Mouse (Mus musculus) 3134 (cell line): ENCODE results near the gene Vps41.

Experiments used
- DNase-seq: peaks from one replicate; pipeline ENCODE4 v3.0.0-alpha.2; 2011; ENCODE audit warnings: low spot score; ENCODE audit not compliant: insufficient read length; ENCODE audit errors: extremely low read depth

The Vps41 gene

GRCm38 (mm10) chr13:18859389-18859788 is 142.3 kb downstream of the Vps41 start:
- DNase-seq: no peak

- DNase-seq: no peak
Observed at GRCm38 (mm10) chr13:18868030-18868490, 151.0 kb downstream of the Vps41 start.

- DNase-seq: no peak
Observed at GRCm38 (mm10) chr13:18868825-18869224, 151.7 kb downstream of the Vps41 start.

- no peak for DNase-seq
Observed at GRCm38 (mm10) chr13:18875321-18875720, 158.2 kb downstream of the Vps41 start.

GRCm38 (mm10) chr13:18892910-18893309 is 175.8 kb downstream of the Vps41 start:
- no peak for DNase-seq

- DNase-seq: no peak
Observed at GRCm38 (mm10) chr13:18896789-18897188, 179.7 kb downstream of the Vps41 start.

- no peak for DNase-seq
Observed at GRCm38 (mm10) chr13:18903623-18904022, 186.5 kb downstream of the Vps41 start.

GRCm38 (mm10) chr13:18914774-18915173 is 197.7 kb downstream of the Vps41 start:
- DNase-seq: no peak
